Mouse (Mus musculus): ENCODE data around the gene Cadps2.

Gene Cadps2

DNA sequence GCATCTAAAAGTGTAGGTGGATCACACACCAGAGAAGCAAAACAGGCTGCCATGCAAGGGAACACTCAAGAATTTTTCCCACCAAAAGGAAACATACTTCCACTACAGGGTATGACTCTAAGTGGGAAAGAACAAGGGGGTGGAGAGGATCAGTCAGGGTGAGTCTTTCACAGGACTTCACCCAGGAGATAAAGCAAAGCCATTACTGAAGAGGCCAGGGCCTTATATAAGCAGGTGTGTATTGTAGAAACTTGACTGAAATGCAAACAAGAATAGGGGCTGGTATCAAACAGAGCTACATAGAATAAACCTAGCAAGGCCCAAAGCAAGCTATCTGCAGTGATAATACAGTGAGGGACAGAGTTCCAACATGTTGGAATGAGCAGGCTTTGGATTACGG, 271.6 kb downstream of the Cadps2 start:
- DNase-seq (ENCODE audit: low spot score in 2 of 2): no peak

GRCm38 (mm10) chr6:23549874-23550273, 289.3 kb downstream of the Cadps2 start:
- no peak for DNase-seq (ENCODE audit: low spot score in 2 of 2)

GRCm38 (mm10) chr6:23523710-23524109, 315.5 kb downstream of the Cadps2 start:
- no peak for DNase-seq (ENCODE audit: low spot score in 2 of 2)

DNA sequence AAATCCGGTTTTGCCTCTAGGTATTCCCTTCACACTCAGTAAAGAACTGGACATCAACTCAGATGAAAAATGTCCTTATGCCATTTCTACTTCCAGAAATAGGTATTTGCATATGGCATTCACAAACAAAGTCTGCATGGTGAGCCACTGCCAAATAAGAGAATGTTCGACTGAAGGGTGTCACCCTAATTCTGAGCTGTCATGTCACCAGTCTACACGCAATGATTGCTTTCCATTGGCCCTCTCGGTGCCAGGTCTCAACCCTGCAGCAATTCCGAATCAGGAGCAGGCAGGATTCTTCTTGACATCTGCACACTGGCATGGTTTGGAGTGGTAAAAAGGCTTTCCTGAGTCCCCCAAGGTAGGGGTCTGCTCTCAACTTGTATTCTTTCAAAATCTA, 316.7 kb downstream of the Cadps2 start:
- DNase-seq (ENCODE audit: low spot score in 2 of 2): no peak

GRCm38 (mm10) chr6:23498611-23499010, 340.6 kb downstream of the Cadps2 start:
- DNase-seq (ENCODE audit: low spot score in 2 of 2): no peak

DNA sequence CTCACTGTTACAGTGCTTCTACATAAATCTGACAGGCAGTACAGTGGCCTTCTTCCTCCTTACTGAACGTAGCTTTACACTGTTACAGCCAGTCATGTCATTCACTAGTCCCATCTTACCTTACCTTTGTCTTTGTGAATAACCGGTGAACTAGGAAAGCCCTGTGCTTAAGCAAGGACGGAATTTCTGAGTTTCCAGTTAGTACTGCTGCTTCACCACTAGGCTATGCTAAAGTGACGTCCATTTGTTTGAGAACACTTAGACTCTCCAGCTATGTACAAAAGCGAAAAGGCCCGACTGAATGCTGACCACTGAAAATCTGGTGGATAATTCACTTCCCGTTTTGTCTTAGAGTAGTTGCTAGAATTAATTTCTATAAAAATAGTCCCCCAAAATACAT, 347.4 kb downstream of the Cadps2 start:
- DNase-seq (ENCODE audit: low spot score in 2 of 2): no peak

DNA sequence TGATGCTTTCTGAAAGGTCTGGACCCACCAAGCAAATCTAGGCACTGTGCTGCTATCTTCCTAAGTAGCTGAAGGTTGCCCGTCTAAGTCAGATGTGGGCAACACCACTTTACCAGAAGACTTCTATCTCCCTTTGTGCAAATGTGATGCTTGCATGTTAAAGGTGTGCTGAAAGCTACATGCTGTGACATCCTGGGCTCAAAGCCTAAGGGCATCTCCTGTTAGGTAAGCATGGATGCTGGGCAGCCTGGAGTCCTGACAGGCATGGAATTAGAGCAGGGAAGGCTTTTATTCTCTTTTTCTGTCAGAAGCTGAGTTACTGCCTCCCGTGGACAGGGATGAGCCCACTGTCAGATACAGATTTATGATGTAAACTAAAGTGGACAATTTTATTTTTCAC, 348.8 kb downstream of the Cadps2 start:
- no peak for DNase-seq (ENCODE audit: low spot score in 2 of 2)

DNA sequence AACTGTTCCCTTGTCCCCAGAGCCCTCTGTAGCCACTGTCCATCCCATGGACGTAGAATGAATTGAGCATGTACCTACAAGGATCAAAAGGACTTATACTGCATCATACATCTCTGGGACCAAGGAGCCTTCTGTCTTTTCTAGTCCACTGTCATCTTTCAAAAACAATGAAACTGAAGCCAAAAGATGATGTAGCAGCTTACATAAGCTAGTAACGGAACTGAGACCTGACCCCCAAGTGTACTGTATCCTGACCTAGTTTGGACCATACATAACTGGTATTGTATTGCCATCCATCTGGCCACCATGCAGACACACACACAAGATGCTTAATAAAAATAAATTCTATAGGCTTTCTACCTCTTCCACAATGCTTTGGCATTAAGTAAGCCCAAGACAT, 350.2 kb downstream of the Cadps2 start:
- no peak for DNase-seq (ENCODE audit: low spot score in 2 of 2)

GRCm38 (mm10) chr6:23472686-23473085, 366.5 kb downstream of the Cadps2 start:
- peak; percentile 2 for DNase-seq (ENCODE audit: low spot score in 2 of 2)

GRCm38 (mm10) chr6:23471830-23472229, 367.4 kb downstream of the Cadps2 start:
- no peak for DNase-seq (ENCODE audit: low spot score in 2 of 2)

- DNase-seq (ENCODE audit: low spot score in 2 of 2): no peak
These were observed 371.3 kb downstream of the Cadps2 start for GRCm38 (mm10) chr6:23467885-23468284.

DNA sequence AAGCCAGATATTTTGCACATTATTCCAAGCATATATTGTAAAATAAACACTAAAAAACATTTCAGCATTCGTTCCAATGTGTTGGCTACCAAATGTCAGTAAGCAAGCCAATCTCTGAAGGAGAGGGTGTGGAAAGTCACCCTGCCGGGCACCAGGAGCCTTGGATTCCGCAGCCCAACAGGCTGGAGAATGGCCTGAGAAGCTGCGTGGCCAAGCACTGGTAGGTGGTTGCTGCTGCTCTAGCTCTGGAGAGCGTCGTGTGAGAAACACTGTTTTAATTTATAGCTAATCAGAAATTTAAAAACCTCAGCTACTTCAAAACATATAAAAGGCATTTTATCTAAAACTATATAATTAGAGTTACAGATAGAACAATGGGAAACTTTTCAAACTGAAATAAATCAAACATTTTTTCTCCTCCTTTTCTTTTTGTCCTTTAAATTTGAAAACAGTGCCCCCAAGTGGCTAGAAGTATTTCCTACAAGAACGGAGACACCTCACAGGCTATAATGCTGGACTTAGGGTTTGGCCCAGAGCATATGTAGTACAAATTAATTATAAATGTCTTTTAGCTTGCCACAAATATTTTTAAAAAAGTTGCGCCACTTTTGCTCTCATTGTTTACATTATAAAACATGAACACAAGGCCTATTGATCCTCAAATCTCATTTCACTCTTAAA, 376.5 kb downstream of the Cadps2 start:
- DNase-seq (ENCODE audit: low spot score in 2 of 2): no peak

DNA sequence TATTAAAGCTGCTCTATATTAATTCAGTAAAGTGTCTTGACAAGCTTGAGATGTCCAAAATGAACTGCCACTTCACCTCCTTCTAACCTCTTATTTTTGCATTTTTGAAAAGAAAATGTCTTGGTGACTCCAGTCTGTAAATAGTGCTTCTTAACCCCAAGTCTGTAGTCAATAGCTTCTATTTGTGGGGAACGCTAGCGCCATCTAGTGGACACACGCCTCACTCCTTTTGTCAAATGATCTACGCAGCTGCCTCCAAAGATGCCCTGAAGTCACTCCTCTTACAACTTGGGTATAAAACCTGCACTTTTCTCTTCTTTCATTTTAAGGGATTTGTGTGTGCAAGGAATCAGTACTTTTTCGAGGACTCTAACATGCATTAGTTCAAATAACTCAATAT, 381.5 kb downstream of the Cadps2 start:
- DNase-seq (ENCODE audit: low spot score in 2 of 2): peak; percentile 32 to 41

DNA sequence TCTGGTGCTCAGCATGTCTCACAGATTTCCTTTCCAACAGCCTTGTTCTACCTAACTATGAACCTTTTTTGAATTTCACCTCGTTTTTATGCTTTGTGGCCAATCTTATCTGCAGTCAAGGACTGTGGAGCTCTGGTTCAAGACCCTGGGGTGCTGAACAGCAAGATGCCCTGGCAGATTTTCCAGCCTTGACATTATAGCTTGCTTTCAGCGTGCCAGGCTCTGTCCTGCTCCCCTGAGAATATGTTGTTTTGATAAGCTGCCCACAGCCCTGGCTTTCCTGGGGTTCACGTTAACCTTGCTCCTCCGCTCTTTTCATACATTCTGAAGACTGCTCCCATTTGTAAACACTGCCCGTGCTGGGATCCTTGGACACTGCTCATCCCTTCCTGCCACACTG, 385.3 kb downstream of the Cadps2 start:
- no peak for DNase-seq (ENCODE audit: low spot score in 2 of 2)

DNA sequence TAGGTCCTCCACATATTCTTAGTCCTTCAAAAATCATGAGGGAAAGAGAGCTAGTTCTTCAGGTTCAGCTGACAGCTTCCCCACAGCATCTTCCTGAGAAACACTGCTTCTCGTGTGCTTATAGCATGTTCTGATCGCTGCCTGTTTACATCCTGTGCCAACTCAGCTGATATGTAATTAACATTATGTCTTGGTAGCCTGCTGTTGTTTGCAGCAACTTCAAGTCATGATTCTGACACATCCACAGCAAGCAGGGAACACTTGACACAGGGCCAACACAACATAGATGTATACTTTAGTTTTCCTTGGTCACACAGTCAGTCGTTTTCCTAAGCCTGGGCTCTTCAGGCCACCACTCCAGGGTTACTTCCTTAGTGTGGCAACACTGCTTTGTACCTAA, 399.3 kb downstream of the Cadps2 start:
- DNase-seq (ENCODE audit: low spot score in 2 of 2): no peak

GRCm38 (mm10) chr6:23410256-23411049, 428.8 kb downstream of the Cadps2 start:
- no peak for DNase-seq (ENCODE audit: low spot score in 2 of 2)

- no peak for DNase-seq (ENCODE audit: low spot score in 2 of 2)
These were observed 445.1 kb downstream of the Cadps2 start for GRCm38 (mm10) chr6:23394131-23394530.

GRCm38 (mm10) chr6:23392711-23393110, 446.5 kb downstream of the Cadps2 start:
- no peak for DNase-seq (ENCODE audit: low spot score in 2 of 2)

DNA sequence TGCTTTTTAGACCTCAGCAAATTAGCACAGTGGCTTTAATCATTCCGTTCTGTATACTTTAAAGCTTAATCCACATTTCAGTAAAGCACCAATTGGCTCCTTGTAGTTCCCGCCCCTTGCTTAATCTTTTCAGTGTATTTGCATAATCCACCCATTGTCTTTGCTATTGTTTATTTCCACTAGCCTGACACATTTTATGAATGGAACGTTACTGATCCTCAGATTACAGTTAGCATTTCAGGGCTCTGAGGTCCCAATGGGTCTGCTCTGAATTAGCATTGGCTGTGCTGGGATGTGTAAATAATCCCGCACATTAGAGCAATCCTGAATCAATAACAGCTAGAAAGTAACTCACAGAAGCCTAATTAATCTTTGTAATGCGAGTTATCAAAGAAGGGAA, 452.5 kb downstream of the Cadps2 start:
- no peak for DNase-seq (ENCODE audit: low spot score in 2 of 2)

DNA sequence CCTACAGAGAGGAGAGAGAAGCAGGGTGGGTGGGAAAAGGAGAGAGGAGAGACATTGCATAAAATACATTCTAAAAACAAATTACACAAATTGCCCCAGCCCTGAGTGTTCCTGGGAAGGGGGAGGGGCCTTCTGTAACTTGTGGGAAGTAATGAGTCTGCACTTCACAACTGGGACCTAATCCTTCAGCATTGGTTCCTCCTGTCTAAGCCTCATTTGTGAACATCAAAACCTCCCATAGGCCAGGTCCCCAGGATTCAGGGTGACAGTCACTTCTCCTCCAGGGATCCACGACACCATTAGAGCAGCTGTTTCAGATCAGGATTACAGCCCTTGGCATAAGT, 456.2 kb downstream of the Cadps2 start:
- no peak for DNase-seq (ENCODE audit: low spot score in 2 of 2)

GRCm38 (mm10) chr6:23382283-23383003, 456.8 kb downstream of the Cadps2 start:
- no peak for DNase-seq (ENCODE audit: low spot score in 2 of 2)

- DNase-seq (ENCODE audit: low spot score in 2 of 2): no peak
These were observed 462.9 kb downstream of the Cadps2 start for GRCm38 (mm10) chr6:23376327-23376726.

Data from urinary bladder, postnatal 36 days (tissue).